Mouse (Mus musculus) kidney, adult 2 months (tissue): ENCODE data around the gene Pfdn5.

Experiments
- CTCF ChIP-seq: fragments of 200-500 bp; conservative IDR thresholded peaks from 2 replicates; pipeline ENCODE4 v1.5.1; 2011; ENCODE audit warnings: low read depth, mild to moderate bottlenecking, control low read depth, low read length, moderate library complexity, mixed read lengths; ENCODE audit not compliant: insufficient read depth, insufficient read length
- POLR2A ChIP-seq: fragments of 200-500 bp; IDR thresholded peaks from one replicate; pipeline ENCODE4 v1.6.1; 2011; ENCODE audit warnings: low read depth, low read length, control low read depth

DNA sequence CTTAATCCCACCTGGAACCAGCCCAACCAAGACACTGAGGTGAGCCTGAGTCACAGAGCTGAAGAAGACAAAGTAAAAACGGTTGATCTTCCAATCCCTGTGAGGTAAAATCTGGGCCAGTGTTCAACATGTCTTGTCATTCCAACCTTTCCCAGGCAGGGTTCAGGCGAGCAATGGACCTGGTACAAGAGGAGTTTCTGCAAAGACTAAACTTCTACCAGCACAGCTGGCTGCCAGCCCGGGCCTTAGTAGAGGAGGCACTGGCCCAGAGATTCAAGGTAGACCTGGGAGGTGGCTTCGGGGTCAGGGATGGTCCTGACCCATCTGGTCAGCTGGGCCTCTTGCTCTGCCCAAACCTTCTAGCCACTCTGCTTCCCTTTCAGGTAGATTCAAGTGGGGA lies 11.0 kb downstream of the Pfdn5 start:
- no peak for TF ChIP-seq POLR2A
- TF ChIP-seq CTCF, result no peak
